Mouse (Mus musculus) MEL (cell line): ENCODE measurements around the gene Hdac4.

Experiments used
- CHD1 ChIP-seq: IDR thresholded peaks from 2 replicates; pipeline ENCODE4 v1.6.1; 2012; ENCODE audit warnings: low read depth, mild to moderate bottlenecking, inconsistent platforms, low read length, improper control_type of control experiment
- CTCF ChIP-seq, 3 experiments: IDR thresholded peaks in 2 of 3; conservative IDR thresholded peaks in 1 of 3; 2 replicates each; pipeline ENCODE4 v1.5.1; 2011 to 2012; ENCODE audit warnings: low read length in 3 of 3, low read depth in 2 of 3, mild to moderate bottlenecking in 2 of 3, improper control_type of control experiment in 1 of 3, inconsistent platforms in 1 of 3, mixed read lengths in 1 of 3, moderate library complexity in 1 of 3; ENCODE audit not compliant: control insufficient read depth in 1 of 3, insufficient read depth in 1 of 3, poor library complexity in 1 of 3, severe bottlenecking in 1 of 3
- EP300 ChIP-seq, 2 experiments: IDR thresholded peaks; 2 replicates each; pipeline ENCODE4 v1.6.1; 2011; ENCODE audit warnings: improper control_type of control experiment in 2 of 2, low read length in 2 of 2, low read depth in 1 of 2, mild to moderate bottlenecking in 1 of 2
- HCFC1 ChIP-seq: IDR thresholded peaks from 2 replicates; pipeline ENCODE4 v1.6.1; 2012; ENCODE audit warnings: low read depth, mild to moderate bottlenecking, inconsistent platforms, low read length, improper control_type of control experiment, moderate library complexity
- JUND ChIP-seq: IDR thresholded peaks from 2 replicates; pipeline ENCODE4 v1.6.1; 2011; ENCODE audit warnings: low read depth, mild to moderate bottlenecking, improper control_type of control experiment, low read length
- MAFK ChIP-seq: IDR thresholded peaks from 2 replicates; pipeline ENCODE4 v1.6.1; 2011; ENCODE audit warnings: low read depth, mild to moderate bottlenecking, low read length, improper control_type of control experiment, borderline replicate concordance
- TAL1 ChIP-seq: IDR thresholded peaks from 2 replicates; pipeline ENCODE4 v1.6.1; 2012; ENCODE audit warnings: mild to moderate bottlenecking, inconsistent platforms, low read length, moderate library complexity, mixed read lengths
- TCF12 ChIP-seq: IDR thresholded peaks from 2 replicates; pipeline ENCODE4 v1.6.1; 2014; ENCODE audit warnings: low read depth, mild to moderate bottlenecking, inconsistent platforms, low read length, improper control_type of control experiment, moderate library complexity
- ZMIZ1 ChIP-seq: IDR thresholded peaks from 2 replicates; pipeline ENCODE4 v1.6.1; 2012; ENCODE audit warnings: low read depth, mild to moderate bottlenecking, inconsistent platforms, low read length, improper control_type of control experiment, moderate library complexity
- ZNF384 ChIP-seq: IDR thresholded peaks from 2 replicates; pipeline ENCODE4 v1.6.1; 2012; ENCODE audit warnings: low read depth, mild to moderate bottlenecking, inconsistent platforms, low read length, improper control_type of control experiment

DNA sequence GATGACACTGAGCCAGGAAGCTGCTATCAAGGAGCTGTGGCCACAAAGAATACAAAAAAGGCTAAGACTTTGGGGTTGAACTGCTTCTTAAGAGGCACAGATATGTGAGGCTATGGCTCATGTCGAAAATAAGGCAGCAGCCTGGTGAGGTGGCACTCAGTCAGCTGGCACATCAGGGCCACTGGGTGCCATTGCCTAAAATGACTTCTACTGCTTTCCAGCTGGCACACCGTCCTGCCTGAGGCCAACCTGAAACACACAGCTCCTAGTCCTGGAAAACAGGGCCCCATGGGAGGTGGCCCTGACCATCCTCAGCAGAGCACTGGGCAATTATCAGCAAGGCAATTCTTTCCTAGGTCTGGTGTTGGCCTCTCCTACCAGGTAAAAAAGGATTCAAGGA, 167.3 kb downstream of the Hdac4 start:
- TF ChIP-seq CTCF (IDR thresholded peaks at IDR 0.05 in 2 of 3, conservative IDR thresholded peaks at IDR 0.05 in 1 of 3; ENCODE audit: control insufficient read depth in 1 of 3, insufficient read depth in 1 of 3, low read depth in 2 of 3, low read length in 3 of 3, poor library complexity in 1 of 3, severe bottlenecking in 1 of 3) (no peak), HCFC1 (no peak), ZMIZ1 (no peak), TCF12 (no peak), MAFK (no peak), JUND (no peak), EP300 (IDR thresholded peaks at IDR 0.05; ENCODE audit: low read depth in 1 of 2, low read length in 2 of 2) (no peak), ZNF384 (no peak), TAL1 (no peak), CHD1 (no peak)
